Mouse (Mus musculus): Measurements from ENCODE around the gene Aktip.

Aktip gene

DNA sequence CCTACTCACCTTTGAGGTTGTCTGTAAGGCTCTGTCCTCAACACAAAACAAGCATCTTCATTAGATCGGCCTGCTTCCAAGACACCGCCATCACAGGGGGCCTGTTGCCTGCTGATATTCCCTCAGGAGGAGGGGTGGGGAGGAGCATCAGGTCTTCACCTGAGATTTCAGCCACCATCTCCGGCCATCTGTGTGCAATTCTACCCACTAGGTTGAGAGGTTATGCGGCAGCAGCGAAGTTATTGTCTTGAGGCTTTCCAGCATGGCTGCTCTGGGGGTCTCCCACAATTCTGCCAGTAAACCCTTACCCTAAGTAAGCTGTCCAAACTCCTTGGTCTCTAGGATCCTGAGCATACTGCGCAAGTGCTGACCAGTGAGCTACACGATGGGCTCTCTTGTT lies at the start of gene Aktip:
TSS of gene Aktip (minus strand) at position 101 of the 400 bp plus-strand sequence.
- DNase-seq: no peak

DNA sequence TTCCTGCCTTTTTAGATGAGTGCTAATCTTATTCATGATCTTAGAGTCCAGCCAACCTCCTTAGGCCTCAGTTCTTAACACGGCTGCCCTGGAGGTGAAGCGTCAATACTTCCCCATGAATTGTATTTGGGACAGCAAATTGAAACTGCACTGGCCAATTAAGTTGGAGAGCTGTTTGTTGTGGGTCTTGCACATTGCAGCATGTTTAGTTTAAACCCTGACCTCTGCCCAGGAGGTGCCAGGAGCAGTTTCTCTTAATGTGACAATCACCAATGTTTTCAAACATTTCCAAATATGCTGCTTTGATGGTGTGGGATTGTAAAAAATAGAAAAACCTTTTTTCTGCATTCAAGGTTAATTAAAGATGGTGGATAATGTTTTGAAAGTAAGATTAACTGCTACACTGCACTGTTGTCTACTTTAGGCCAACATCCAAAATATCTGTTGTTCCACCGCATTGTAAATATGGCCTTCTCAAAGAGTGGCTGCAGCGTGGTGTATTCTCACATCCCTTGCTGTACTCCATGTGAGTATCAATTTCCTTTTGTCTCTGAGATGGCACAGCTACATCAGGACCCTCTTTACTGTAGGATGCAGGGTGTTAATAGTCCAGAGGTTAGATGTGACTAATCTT lies 46.2 kb upstream of the Aktip start:
- DNase-seq: no peak

- no peak for DNase-seq
These were observed 42.9 kb upstream of the Aktip start for GRCm38 (mm10) chr8:91242721-91243120.

DNA sequence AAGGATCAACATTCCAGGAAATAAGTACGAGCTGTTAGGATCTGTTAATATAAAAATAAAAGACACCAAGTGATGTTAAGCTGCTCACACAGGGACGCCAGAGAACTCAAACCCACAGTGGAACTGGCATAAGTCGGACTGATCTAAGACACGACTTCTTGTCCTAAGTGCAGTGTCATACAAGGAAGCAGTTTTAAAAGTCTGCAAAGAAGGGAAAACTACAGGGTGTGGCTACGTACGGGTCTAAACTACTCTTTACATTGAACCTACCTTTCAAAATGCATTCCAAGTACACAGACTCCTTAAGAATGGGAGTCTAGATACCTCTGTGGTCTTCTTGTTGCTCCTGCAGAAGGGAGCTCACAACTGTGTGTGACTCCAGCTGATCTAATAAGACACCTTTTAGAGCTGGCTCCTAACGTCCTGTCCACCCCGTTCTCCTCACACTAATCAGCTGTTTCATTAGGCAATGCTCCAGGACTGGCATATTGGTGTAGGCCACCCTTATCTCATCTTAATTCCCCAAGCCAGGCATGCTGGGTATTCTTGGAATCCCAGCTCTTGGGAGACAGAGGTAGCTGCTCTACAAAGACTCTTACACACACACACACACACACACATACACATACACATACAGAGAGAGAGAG lies 42.2 kb upstream of the Aktip start:
- no peak for DNase-seq

- no peak for DNase-seq
These were observed 41.6 kb upstream of the Aktip start for GRCm38 (mm10) chr8:91241371-91241770.

DNA sequence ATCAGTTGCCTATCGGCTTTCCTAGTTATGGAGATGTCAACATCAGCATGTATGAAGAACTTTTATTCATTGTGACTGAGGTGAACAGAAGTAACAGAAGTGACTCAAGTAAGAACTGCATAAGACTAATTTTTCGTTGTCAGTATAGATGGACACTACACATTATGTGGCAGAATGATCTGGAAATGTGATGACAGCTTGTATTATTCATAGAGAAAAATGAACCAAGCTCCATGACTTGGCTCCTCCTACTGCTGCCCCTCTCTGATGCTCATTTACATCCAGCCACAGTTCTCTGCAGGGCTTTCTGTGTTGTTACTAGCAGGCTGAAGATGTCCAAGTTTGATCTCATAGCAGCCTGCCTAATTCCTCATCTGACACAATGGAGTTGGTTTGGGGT lies 37.4 kb upstream of the Aktip start:
- DNase-seq: no peak

DNA sequence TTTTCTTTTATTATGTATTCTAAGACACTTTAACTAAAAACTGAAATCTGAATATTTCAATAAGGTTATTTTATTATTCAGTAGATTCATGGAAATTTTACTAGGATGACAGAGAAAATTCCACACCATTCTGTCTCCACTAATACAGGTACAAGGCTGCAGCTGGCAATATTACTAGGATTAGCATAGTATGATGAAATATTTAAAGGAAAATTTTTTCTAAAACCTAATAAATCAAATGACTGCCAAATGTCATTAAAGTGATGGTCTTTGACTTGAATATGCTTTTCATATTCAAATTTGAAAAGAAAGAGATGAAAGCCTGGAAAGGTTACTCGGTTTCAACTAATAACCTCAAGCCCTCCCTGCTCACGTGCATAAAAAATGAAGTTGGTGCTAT lies 34.3 kb upstream of the Aktip start:
- DNase-seq: no peak

GRCm38 (mm10) chr8:91227421-91227841 lies 27.7 kb upstream of the Aktip start:
- DNase-seq: peak; percentile 62

- DNase-seq: no peak
These were observed 24.5 kb upstream of the Aktip start for GRCm38 (mm10) chr8:91224227-91224626.

DNA sequence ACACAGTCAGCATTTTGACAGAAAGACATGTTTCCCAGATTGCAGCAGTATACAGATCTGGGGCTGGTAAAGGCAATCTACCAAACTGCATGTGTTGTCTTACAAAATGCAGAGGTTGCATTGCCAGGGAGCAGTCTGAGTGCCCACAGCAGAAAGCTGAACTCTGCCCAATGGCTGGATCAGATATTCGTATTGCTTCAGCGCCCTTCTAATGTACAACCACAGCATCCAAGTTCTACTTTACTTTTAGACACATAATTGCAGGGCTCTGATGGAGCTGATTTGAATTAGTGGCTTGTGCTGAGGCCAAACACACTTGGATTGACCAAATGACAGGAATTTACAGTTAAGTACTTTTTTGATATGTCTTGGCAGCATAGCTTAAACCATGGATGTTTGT lies 22.1 kb upstream of the Aktip start:
- no peak for DNase-seq

GRCm38 (mm10) chr8:91218271-91218670 lies 18.5 kb upstream of the Aktip start:
- no peak for DNase-seq

DNA sequence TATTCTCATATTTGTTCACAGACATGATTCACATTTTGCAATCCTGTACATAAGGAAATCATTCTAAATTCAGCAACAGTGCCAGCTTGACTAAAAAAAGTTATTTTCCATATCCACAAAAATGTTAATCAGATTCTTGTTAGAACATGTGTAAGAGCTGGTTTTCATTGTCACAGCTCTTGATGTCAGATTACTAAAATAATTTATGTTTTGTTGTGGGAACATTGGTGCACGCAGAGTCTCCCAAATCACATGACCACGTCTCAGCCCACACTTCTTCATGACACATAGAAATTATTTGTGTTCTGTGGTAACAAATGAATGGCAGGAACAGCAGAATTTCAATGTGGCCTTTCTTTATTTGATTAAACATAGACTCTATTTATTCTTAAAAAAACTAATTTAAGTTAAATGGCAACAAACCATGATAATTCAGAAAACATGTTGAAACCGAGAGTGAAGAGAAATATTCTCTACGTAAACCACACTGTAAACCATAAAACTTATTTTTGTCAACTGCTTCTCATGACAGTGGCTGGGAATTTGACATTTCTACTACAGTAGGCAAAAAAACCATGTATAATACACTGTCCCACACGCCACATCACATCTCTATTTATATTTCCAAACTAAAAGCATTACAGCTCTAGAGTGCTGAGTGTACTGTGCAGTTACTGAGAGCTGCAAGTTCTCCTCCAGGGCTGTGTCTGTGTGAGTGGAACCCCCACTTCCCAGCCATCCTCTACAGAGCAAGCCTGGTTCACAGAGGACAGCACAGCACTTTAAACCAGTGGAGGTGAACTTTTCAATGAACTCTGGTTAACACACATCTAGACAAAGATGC lies 17.5 kb upstream of the Aktip start:
- DNase-seq: no peak

GRCm38 (mm10) chr8:91214287-91214686 lies 14.5 kb upstream of the Aktip start:
- DNase-seq: no peak

DNA sequence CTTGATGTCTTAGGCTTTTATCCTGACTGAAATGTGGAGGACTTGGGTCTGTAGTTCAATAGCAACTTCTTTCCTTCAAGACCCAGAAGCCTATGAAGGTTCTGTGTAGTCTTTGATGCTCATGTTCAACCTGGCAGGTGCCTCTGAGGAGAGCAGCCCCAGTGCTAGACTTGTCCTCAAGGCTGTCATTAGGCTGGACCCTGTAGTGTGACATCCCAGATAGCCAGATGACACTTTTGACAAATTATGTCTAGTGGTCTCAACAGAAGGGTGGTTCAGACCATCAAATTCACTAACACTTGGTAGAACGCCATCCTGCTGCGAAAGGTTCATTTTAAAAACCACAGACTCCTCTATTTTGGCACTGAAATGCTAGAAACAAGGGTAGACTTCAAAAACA lies 13.2 kb upstream of the Aktip start:
- no peak for DNase-seq

DNA sequence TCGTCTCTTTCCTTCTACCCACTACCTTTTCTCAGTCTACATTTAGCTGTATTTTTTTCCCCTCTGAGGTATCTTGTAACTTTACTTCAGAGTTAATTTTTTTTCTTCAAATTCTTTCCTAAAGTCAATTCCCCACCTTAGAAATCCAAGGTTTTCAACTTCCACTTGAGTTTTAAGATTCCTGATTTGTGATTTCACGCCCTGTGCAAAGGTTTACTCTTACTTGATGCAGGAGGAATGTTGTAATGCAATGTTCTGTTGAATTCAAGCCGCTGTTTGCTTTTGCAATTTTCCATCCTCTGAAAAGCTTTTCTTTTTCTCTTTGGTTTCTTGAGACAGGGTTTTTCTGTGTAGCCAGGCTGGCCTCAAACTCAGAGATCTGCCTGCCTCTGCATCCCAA lies 9.9 kb upstream of the Aktip start:
- no peak for DNase-seq

DNA sequence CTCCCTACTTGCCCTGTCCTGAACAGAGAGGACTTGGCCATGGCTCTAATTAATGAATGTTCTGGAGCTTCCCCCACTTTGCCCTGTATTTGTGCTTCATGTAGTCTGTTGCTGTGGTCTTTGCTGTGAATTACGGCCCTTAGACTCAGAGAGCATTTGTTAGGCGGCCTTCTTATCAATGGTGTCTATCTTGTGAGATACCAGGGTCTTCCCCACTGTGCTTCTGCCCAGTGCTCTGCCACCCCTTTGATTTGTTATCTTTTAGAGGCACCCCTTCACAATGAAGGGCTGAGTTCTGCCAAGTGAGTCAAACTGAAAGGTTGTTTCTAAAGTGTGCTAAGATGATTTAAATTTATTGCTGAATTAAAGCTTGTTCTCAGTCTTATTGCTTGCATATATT lies 7.9 kb upstream of the Aktip start:
- DNase-seq: no peak

GRCm38 (mm10) chr8:91205897-91206296 lies 6.1 kb upstream of the Aktip start:
- no peak for DNase-seq

GRCm38 (mm10) chr8:91201184-91201583 lies 1.4 kb upstream of the Aktip start:
- no peak for DNase-seq

DNA sequence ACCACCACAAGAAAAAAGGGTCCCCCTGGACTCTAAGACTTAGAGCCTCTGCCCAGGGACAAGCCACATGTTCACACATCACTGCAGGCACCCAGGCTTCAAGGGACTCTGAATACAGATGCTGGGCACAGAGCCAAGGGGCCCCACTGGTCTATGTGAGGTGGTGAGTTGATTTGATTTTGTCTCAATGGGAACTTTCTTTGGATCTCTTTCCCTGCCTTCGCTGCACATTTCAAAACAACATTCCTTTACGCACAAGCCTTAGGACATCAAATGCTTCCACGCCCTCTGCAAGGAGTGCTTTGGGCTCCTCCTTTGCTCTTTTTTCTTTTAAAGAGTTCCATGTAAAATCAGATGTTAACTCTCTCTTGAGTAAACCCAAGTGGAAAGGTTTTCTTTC lies 1.7 kb downstream of the Aktip start:
- no peak for DNase-seq

DNA sequence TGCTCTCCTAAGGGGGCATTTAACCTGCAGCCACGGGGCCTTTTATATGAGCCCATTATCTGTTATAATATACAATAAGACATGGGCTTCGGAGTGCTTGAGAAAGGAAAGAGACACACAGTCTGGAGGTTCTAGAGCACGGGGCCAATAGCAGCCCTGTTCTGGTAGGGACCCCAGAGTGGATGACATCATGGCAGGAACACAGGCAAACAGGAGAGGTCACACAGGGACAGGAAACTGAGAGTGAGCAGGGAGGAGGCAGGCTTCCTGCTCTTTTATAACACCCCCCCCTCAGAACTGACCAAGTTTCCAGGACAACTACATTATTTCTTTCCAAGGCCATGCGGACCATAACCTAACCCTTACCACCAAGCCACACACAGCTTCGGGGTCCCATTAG lies 2.5 kb downstream of the Aktip start:
- DNase-seq: no peak

DNA sequence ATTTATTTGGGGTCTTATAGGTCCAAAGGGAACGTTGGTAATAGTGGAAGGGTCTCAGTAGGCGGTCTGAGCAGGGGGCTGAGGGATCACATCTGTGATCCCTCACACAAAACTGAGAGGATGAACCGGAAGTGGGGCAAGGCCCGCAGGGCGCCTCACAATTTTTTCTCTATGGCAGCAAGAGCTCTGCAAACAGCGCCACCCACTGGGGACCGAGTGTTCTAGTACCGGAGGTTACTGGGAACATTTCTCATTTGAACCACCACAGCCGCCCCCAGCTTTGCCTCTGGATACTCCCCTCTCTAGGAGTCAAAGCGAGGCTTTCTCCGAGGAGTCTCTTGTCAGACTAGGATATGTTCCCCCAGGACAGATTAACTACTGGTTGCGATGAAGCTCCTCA lies 3.1 kb downstream of the Aktip start:
- no peak for DNase-seq

GRCm38 (mm10) chr8:91194081-91194480 lies 5.7 kb downstream of the Aktip start:
- DNase-seq: no peak

DNA sequence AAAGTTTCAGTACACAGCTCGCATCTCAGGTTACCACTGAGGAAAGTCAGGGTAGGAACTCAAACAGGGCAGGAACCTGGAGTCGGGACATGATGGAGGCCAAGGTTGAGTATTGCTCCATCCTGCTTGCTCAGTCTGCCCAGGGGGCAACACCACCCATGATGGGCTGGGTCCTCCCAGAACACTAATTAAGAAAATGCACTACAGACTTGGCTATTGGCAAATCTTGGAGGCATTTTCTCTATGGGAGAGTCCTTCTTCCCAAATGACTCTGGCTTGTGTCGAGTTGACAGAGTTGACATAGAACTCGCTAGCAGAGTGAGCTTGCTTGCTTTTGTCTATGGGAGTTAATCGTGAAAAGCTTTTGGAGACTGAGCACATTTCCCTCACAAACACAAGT lies 6.8 kb downstream of the Aktip start:
- no peak for DNase-seq

GRCm38 (mm10) chr8:91190816-91191340 lies 8.9 kb downstream of the Aktip start:
- peak; percentile 5 for DNase-seq

Data from cerebellum, adult 9-10 months (tissue).